Mouse (Mus musculus) limb, embryonic 12.5 days (tissue): ENCODE data around the gene Gm17555. TPM values are rescaled to one million over a fixed set of nuclear protein-coding genes. Genes with fewer than 3 reads are reported as not detected.
"Not testable (repeated sequence)": the region's sequence is repeated elsewhere in the genome, so short reads cannot be mapped to it uniquely, and the experiment has no call there.

Source experiments
- ATAC-seq: fragments of 200-750 bp; cut with Nextera tagmentation; 2 replicates; pipeline ENCODE4 v1.8.0; 2017; ENCODE audit warnings: low read depth, moderate TSS enrichment; ENCODE audit not compliant: insufficient number of reproducible peaks, insufficient read depth, low FRiP score, low TSS enrichment
- H3K27ac ChIP-seq: fragments of 300-500 bp; sonication (generic); 2 replicates; pipeline ENCODE4 v1.5.1; 2016; ENCODE audit warnings: mild to moderate bottlenecking, moderate library complexity
- H3K27me3 ChIP-seq: fragments of 300-500 bp; sonication (generic); 2 replicates; pipeline ENCODE4 v1.6.1; 2016; ENCODE audit warnings: mild to moderate bottlenecking, moderate library complexity
- H3K36me3 ChIP-seq: fragments of 300-500 bp; sonication (generic); 2 replicates; pipeline ENCODE4 v1.6.1; 2016; ENCODE audit warnings: mild to moderate bottlenecking, moderate library complexity
- H3K4me1 ChIP-seq: fragments of 300-500 bp; sonication (generic); replicated peaks from 2 replicates; pipeline ENCODE4 v1.6.1; 2016
- H3K4me2 ChIP-seq: fragments of 300-500 bp; sonication (generic); 2 replicates; pipeline ENCODE4 v1.6.1; 2016; ENCODE audit warnings: mild to moderate bottlenecking, moderate library complexity
- H3K4me3 ChIP-seq: fragments of 300-500 bp; sonication (generic); replicated peaks from 2 replicates; pipeline ENCODE4 v1.5.1; 2016; ENCODE audit warnings: mild to moderate bottlenecking
- H3K9ac ChIP-seq: fragments of 300-500 bp; sonication (generic); replicated peaks from 2 replicates; pipeline ENCODE4 v1.6.1; 2016; ENCODE audit warnings: mild to moderate bottlenecking, moderate library complexity
- H3K9me3 ChIP-seq: fragments of 300-500 bp; sonication (generic); 2 replicates; pipeline ENCODE4 v1.6.1; 2016; ENCODE audit warnings: mild to moderate bottlenecking, moderate library complexity
- WGBS: fragments of 180-500 bp; shearing (Covaris S2); methylation state at CpG from one replicate; pipeline ENCODE4 v1.1.7; 2016; 5-methylcytosine and 5-hydroxymethylcytosine counted together
- polyA plus RNA-seq: library from polyadenylated mRNA; unstranded; fragments of >200 nt; fragmentation: Nextera tagmentation; extraction: Ambion mirVana; gene quantifications from 2 replicates; pipeline ENCODE4 v1.2.1, GENCODE M21; 2016

The Gm17555 gene
- polyA plus RNA-seq, result not detected in 2 replicates

DNA sequence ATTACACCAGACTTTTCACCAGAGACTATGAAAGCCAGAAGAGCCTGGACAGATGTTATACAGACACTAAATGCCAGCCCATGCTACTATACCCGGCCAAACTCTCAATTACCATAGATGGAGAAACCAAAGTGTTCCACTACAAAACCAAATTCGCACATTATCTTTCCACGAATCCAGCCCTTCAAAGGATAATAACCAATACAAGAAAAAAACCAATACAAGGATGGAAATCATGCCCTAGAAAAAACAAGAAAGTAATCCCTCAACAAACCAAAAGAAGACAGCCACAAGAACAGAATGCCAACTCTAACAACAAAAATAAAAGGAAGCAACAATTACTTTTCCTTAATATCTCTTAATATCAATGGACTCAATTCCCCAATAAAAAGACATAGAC is at the start of gene Gm17555:
Gm17555 (plus strand) TSS at position 301 of the 400 bp plus-strand sequence.
- not testable (repeated sequence) for H3K4me2 ChIP-seq, ATAC-seq, H3K27ac ChIP-seq, H3K9ac ChIP-seq, H3K27me3 ChIP-seq, H3K36me3 ChIP-seq, H3K9me3 ChIP-seq, H3K4me3 ChIP-seq, H3K4me1 ChIP-seq
- WGBS, result 87% methylated on average over 3 of the region's 3 CpGs

DNA sequence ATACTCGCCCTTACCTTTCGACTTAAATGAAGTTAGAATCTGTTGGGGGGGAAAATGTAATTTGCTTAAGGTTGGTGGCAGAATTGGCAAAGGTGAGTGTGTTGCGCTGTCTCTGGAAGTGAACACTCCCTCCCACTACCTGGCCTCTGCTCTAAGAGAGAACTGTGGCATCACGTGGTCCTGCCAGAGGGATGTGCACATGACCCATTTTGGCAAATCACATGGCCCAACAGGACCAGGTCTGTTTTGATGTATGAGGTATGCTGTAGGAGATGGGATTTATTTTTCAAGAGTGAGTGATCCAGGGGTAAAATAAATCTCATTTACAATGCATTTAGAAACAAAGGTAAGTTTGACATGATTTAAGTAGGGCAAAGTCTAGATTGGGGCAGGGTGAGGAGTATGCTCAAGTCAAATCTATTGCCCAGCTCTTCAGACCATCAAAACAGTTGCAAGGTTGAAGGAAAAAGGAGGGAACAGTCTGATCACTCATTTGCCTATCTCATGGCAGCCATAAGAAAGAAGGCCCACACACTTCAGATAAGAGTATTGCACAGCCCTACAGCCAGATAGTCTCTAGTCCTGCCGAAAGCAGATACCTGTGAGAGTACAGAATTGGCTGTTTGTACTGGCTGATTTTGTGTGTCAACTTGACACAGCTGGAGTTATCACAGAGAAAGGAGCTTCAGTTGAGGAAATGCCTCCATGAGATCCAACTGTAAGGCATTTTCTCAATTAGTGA is 49.5 kb upstream of the Gm17555 start:
- Histone ChIP-seq H3K36me3 (peaks cover 28% of the 10 kb centered on the region), H3K4me2 (no peak overlapping the region), H3K27me3 (no peaks in the 10 kb centered on the region), H3K4me1 (no peaks in the 10 kb centered on the region), H3K9ac (no peak overlapping the region), H3K27ac (no peak overlapping the region), H3K4me3 (no peak overlapping the region), H3K9me3 (no peaks in the 10 kb centered on the region)
- 92% methylated on average over 5 of the region's 5 CpGs for WGBS
- ATAC-seq, result no peak

DNA sequence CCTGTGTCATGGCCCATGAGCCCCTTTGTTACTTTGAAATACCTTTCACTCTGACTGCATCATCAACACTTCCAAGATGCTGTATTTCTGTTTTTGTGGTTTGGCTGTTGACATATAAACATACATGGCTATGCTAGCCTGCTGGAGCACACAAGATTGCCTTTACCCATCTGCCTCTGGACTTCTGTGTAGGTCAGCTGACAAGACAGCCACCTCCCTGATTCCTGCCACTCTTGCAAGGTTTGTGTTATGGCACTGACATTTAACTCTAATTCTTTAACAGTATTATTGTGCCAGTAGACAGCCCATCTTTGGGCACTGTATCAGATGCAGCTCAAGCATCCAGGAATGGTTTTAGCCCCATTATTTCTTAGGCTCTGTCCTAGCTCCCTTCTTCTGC is 48.6 kb upstream of the Gm17555 start:
- H3K9me3 ChIP-seq, result no peaks in the 10 kb centered on the region
- no peaks in the 10 kb centered on the region for H3K4me1 ChIP-seq
- no peak overlapping the region for H3K27ac ChIP-seq
- ATAC-seq, result no peak
- H3K36me3 ChIP-seq, result peaks cover 20% of the 10 kb centered on the region
- no peak overlapping the region for H3K9ac ChIP-seq
- H3K4me3 ChIP-seq, result no peak overlapping the region
- no peaks in the 10 kb centered on the region for H3K27me3 ChIP-seq
- H3K4me2 ChIP-seq, result no peak overlapping the region

DNA sequence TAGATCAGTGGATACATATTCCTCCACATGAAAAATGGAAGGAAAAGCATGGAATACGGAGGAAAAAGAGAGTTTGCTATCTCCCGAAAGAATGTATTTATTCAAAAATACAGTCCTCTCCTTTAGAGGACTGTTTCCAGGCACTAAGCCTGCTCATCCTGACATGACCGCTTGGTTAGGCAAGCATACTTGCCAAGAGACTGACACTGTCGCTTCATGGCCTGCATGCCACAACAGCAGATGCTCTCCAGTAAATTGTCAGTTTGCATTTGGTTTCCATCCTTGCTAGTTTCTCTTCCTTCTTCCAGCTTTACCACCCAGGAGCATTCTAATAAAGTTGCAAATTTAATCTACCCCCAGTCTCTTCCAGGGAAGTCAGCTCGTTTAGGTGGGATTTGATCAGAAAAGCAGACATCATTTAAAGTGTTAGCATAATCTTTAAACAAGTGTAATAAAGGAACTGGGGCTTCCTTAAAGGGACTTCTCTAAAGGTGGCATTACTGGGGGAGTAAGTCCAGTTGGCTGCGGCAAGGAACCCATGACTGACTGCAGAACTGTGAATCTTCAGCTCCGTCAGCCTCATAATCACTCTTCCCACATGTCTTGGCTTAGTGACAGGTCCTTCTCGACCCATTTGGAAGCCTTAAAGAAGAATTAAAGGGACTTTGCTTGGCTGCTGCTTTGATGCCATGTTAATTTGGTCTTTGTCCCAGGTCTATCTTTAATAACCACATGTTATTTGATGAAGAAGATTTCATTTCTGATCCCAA is 47.9 kb upstream of the Gm17555 start:
- Histone ChIP-seq H3K36me3 (peaks cover 13% of the 10 kb centered on the region), H3K4me2 (no peak overlapping the region), H3K27me3 (no peaks in the 10 kb centered on the region), H3K9me3 (no peaks in the 10 kb centered on the region), H3K4me1 (no peaks in the 10 kb centered on the region), H3K9ac (no peak overlapping the region), H3K4me3 (no peak overlapping the region), H3K27ac (no peak overlapping the region)
- WGBS, result 81% methylated on average over 8 of the region's 8 CpGs
- ATAC-seq, result no peak

DNA sequence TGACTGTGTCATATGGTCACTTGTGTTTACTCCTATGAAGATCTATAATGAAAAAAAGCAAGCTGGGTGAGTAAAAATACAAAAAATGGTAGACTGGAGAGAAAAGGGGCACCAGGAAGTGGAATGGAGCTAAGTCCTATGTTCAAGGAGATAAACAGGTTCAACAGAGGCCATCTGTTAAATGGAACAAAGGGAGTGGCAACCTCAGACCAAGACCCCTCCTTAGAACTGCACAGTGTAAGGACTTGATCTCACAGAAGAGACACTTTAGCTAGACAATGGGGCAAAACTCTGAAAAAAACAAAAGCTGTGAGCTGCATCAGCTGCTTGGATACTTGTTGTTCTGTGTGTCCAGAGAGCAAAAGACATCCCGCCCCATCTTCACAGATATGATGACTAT is 43.5 kb upstream of the Gm17555 start:
- H3K4me2 ChIP-seq, result no peak overlapping the region
- no peaks in the 10 kb centered on the region for H3K27me3 ChIP-seq
- no peak overlapping the region for H3K4me3 ChIP-seq
- H3K9me3 ChIP-seq, result no peaks in the 10 kb centered on the region
- no peak overlapping the region for H3K27ac ChIP-seq
- no peak overlapping the region for H3K9ac ChIP-seq
- 92% methylated on average over 1 of the region's 1 CpGs for WGBS
- ATAC-seq, result no peak
- H3K4me1 ChIP-seq, result no peaks in the 10 kb centered on the region
- H3K36me3 ChIP-seq, result no peaks in the 10 kb centered on the region

DNA sequence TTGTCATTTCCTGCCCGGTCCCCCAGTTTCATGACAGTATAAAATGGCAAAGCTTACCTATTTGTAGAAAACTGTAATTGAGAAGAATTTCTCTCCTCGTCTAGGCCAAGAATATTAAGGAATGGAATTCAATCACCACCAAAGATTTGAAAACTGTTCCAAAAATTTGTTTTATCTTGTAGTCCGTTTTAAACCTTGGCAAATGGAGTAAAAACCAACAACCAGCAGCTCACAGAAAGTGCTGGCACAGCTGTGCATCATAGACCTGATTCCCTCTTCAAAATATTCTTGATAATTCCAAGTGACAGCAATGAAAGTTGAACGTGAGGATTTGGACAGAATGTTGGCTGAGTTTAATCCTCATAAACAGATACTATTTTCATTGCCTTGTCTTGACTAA is 23.6 kb upstream of the Gm17555 start:
- Histone ChIP-seq H3K9me3 (no peaks in the 10 kb centered on the region), H3K4me3 (no peak overlapping the region), H3K36me3 (no peaks in the 10 kb centered on the region), H3K9ac (no peak overlapping the region), H3K27ac (no peak overlapping the region), H3K4me2 (no peak overlapping the region), H3K27me3 (no peaks in the 10 kb centered on the region), H3K4me1 (no peaks in the 10 kb centered on the region)
- ATAC-seq, result no peak
- 77% methylated on average over 4 of the region's 4 CpGs for WGBS

DNA sequence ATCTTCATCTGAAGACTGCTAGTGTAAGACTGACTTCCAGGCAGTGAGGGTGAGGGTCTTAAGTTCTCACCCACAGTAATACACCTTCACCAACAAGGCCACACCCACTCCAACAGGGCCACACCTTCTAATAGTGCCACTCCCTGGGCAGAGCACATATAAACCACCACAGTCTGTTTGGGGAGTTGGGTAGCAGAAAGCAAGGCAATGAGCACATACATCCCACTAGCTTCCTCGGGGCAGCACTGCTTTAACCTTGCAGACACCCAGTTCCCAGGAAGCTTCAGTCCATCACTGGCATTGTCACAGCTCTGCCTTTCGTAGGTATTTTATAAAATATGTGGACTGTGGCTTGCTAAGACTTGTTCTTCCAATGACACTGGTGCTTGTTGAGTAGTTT is 22.8 kb upstream of the Gm17555 start:
- Histone ChIP-seq H3K36me3 (no peaks in the 10 kb centered on the region), H3K9ac (no peak overlapping the region), H3K9me3 (no peaks in the 10 kb centered on the region), H3K4me2 (no peak overlapping the region), H3K4me1 (no peaks in the 10 kb centered on the region), H3K4me3 (no peak overlapping the region), H3K27me3 (no peaks in the 10 kb centered on the region), H3K27ac (no peak overlapping the region)
- no peak for ATAC-seq
- 79% methylated on average over 2 of the region's 2 CpGs for WGBS

DNA sequence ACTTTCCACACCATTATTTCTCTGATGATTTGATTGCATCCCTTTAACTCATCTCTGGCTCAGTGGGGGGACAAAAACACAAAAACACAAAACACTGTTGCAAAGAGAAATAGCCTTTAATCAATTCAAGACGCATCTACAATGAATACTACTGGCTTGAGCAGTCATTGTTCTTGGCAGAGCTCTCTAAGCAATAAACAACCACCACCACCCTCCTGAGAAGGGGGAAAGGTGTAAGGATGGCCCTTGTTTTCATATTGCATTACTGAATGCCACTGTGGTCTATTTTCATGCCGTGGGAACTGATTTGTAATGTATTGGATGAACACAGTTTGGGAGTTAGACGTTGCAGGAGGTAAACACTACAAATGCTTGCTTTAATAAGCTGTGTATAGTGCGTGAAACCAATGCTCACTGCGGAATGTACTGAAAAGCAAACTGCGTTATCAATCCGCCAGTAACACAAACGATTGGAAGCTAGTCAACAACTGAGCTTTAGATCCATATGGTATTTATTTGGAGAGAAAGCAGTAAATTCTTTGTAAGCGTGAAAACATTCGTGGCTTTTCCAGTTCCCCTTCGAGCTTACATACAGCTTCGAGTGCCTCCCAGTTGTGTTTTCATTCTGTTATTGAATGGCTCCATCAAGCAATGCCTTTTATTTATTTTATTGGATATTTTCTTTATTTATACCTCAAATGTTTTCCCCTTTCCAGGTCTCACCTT is 19.1 kb upstream of the Gm17555 start:
- Histone ChIP-seq H3K9ac (no peak overlapping the region), H3K36me3 (no peaks in the 10 kb centered on the region), H3K27ac (no peak overlapping the region), H3K4me2 (no peak overlapping the region), H3K4me3 (no peak overlapping the region), H3K27me3 (no peaks in the 10 kb centered on the region), H3K4me1 (no peaks in the 10 kb centered on the region), H3K9me3 (no peaks in the 10 kb centered on the region)
- no peak for ATAC-seq
- WGBS, result 52% methylated on average over 12 of the region's 12 CpGs

DNA sequence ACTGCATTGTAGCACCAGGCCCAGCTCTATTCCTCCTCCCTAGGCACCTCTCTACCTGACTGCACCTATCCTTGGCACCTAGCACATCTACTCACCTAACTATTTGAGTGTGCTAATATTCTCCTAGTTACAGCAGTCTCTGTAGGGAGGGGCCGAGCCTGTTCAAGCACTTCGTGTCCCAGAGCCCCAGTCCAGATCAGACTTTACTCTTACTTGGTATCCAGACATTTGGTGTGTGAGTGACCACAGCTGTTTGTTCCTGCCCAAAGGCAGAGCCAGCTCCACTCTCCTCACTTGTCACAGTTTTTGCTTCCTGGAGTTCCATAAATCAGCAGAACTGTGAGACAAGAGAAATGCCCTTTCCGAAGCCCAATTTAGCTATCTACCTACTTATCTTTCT is 15.9 kb upstream of the Gm17555 start:
- Histone ChIP-seq H3K4me2 (no peak overlapping the region), H3K27me3 (no peaks in the 10 kb centered on the region), H3K36me3 (no peaks in the 10 kb centered on the region), H3K27ac (no peak overlapping the region), H3K9me3 (no peaks in the 10 kb centered on the region), H3K9ac (no peak overlapping the region), H3K4me1 (no peaks in the 10 kb centered on the region), H3K4me3 (no peak overlapping the region)
- no peak for ATAC-seq
- 81% methylated on average over 3 of the region's 3 CpGs for WGBS

DNA sequence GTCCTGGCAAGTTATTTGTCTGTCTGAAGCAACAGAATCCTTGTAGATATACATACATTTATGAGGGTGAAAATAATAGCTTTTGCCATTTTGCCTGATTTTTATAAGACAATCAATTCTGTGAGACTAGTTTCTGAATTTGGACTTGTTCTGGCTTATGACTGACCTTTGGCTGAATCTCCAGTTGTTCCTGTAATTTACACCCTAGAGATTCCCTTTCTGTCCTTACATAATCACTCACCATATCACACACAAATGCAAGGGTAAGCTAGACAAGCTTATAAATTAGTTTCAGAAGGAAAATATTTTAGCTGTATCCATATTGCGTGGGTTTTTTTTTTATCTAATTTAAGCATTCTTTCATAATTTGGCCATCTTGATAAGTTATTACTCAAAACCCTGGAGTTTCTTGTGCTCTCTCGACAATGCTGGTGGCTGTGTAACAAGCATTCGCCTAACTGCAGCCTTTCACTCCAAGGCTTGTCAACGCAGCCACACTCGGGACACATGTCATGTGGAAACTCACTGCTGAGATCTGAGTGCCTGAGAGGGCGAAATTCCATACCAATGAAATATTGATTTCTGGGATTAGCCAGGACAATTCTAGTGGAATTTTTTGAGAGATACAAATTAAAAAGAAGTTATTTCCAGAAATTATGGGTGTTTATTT is 3.8 kb upstream of the Gm17555 start:
- Histone ChIP-seq H3K27ac (no peak overlapping the region), H3K36me3 (no peaks in the 10 kb centered on the region), H3K4me2 (no peak overlapping the region), H3K4me3 (no peak overlapping the region), H3K9ac (no peak overlapping the region), H3K4me1 (no peaks in the 10 kb centered on the region), H3K9me3 (no peaks in the 10 kb centered on the region), H3K27me3 (no peaks in the 10 kb centered on the region)
- 88% methylated on average over 6 of the region's 6 CpGs for WGBS
- ATAC-seq, result no peak

DNA sequence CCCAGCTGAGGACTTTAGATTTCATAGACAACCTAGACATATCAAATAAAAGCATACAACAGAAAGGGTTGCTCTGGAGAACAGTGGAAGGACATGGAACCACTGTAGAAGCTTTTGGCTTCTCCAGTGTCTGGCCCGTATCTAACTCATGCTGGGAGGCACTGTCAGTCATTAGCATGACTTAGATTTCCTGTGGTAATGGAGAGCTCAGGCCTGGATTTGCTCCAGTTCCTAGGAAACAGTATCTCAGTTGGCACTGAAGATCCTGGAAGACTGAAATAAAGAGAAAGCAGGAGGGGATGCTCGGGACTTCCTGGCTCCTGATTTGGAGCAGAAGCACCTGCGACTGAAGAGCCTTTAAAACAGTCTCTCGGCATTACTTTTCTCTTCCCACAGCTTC is 12.7 kb downstream of the Gm17555 start:
- no peaks in the 10 kb centered on the region for H3K9me3 ChIP-seq
- no peaks in the 10 kb centered on the region for H3K36me3 ChIP-seq
- WGBS, result 74% methylated on average over 4 of the region's 4 CpGs
- H3K4me2 ChIP-seq, result no peak overlapping the region
- H3K27me3 ChIP-seq, result no peaks in the 10 kb centered on the region
- H3K27ac ChIP-seq, result no peak overlapping the region
- H3K9ac ChIP-seq, result no peak overlapping the region
- H3K4me1 ChIP-seq, result no peaks in the 10 kb centered on the region
- no peak for ATAC-seq
- H3K4me3 ChIP-seq, result no peak overlapping the region
